Mouse (Mus musculus) lung, postnatal 0 days (tissue): ENCODE measurements around the gene a. TPM values are rescaled to one million over a fixed set of nuclear protein-coding genes. Genes with fewer than 3 reads are reported as not detected.

Experiments used
- ATAC-seq: fragments of 200-750 bp; cut with Nextera tagmentation; 2 replicates; pipeline ENCODE4 v1.8.0; 2017; ENCODE audit warnings: moderate library complexity
- DNase-seq: peaks from one replicate; pipeline ENCODE4 v3.0.0-alpha.2; 2016; ENCODE audit warnings: low spot score
- H3K27ac ChIP-seq: fragments of 300-500 bp; sonication (generic); 2 replicates; pipeline ENCODE4 v1.5.1; 2014; ENCODE audit warnings: antibody characterized with exemption, mild to moderate bottlenecking, low read length, mixed read lengths
- H3K27me3 ChIP-seq: fragments of 300-500 bp; sonication (generic); replicated peaks from 2 replicates; pipeline ENCODE4 v1.6.1; 2014; ENCODE audit warnings: low read length, mixed read lengths; ENCODE audit not compliant: insufficient read depth
- H3K36me3 ChIP-seq: fragments of 300-500 bp; sonication (generic); 2 replicates; pipeline ENCODE4 v1.6.1; 2014; ENCODE audit warnings: low read length, mixed read lengths; ENCODE audit not compliant: insufficient read depth
- H3K4me1 ChIP-seq: fragments of 300-500 bp; sonication (generic); 2 replicates; pipeline ENCODE4 v1.6.1; 2014; ENCODE audit warnings: antibody characterized with exemption, low read depth, low read length, mixed read lengths; ENCODE audit not compliant: insufficient read depth
- H3K4me2 ChIP-seq: fragments of 300-500 bp; sonication (generic); replicated peaks from 2 replicates; pipeline ENCODE4 v1.6.1; 2014; ENCODE audit warnings: low read depth, mild to moderate bottlenecking, low read length, moderate library complexity, mixed read lengths
- H3K4me3 ChIP-seq: fragments of 300-500 bp; sonication (generic); 2 replicates; pipeline ENCODE4 v1.5.1; 2014; ENCODE audit warnings: low read depth, low read length
- H3K9ac ChIP-seq: fragments of 300-500 bp; sonication (generic); replicated peaks from 2 replicates; pipeline ENCODE4 v1.6.1; 2014; ENCODE audit warnings: low read depth, mild to moderate bottlenecking
- H3K9me3 ChIP-seq: fragments of 300-500 bp; sonication (generic); 2 replicates; pipeline ENCODE4 v1.6.1; 2016; ENCODE audit warnings: low read length, mixed read lengths
- CTCF ChIP-seq: IDR thresholded peaks from 2 replicates; pipeline ENCODE4 v1.5.1; 2016; ENCODE audit warnings: antibody characterized with exemption, mild to moderate bottlenecking
- EP300 ChIP-seq: IDR thresholded peaks from 2 replicates; pipeline ENCODE4 v1.6.1; 2016; ENCODE audit warnings: antibody characterized with exemption, mild to moderate bottlenecking, control low read depth
- WGBS: fragments of 180-500 bp; shearing (Covaris S2); extraction: QIAGEN DNeasy Blood & Tissue Kit; methylation state at CpG from one replicate; pipeline ENCODE4 v1.1.7; 2014; 5-methylcytosine and 5-hydroxymethylcytosine counted together
- polyA plus RNA-seq: library from polyadenylated mRNA; unstranded; fragments of >200 nt; fragmentation: Nextera tagmentation; extraction: Ambion mirVana; gene quantifications from 2 replicates; pipeline ENCODE4 v1.2.1, GENCODE M21; 2015

Gene a
- polyA plus RNA-seq, 1 experiment from 2014 or later, result not detected

- H3K4me2 ChIP-seq, result no peak overlapping the region
- 57% methylated on average over 8 of the region's 8 CpGs for whole genome bisulfite sequencing
- peaks cover 3% of the 10 kb centered on the region; the same call in 1 of the 2 replicates for H3K4me1 ChIP-seq
- H3K36me3 ChIP-seq, result no peaks in the 10 kb centered on the region
- no peak overlapping the region for H3K4me3 ChIP-seq
- TF ChIP-seq CTCF (no peak), EP300 (no peak)
- no peak overlapping the region for H3K27ac ChIP-seq
- no peaks in the 10 kb centered on the region for H3K27me3 ChIP-seq
- no peaks in the 10 kb centered on the region for H3K9me3 ChIP-seq
- ATAC-seq (no peak), DNase-seq (no peak)
- H3K9ac ChIP-seq, result no peak overlapping the region
These were observed 39.3 kb upstream of the a start for GRCm38 (mm10) chr2:154751924-154752323.

- ATAC-seq (no peak), DNase-seq (no peak)
- H3K4me1 ChIP-seq, result peaks cover 3% of the 10 kb centered on the region; the same call in 1 of the 2 replicates
- no peak overlapping the region for H3K4me3 ChIP-seq
- H3K9me3 ChIP-seq, result no peaks in the 10 kb centered on the region
- no peaks in the 10 kb centered on the region for H3K27me3 ChIP-seq
- no peak overlapping the region for H3K9ac ChIP-seq
- H3K27ac ChIP-seq, result no peak overlapping the region
- WGBS, result 81% methylated on average over 2 of the region's 2 CpGs
- H3K36me3 ChIP-seq, result no peaks in the 10 kb centered on the region
- no peak overlapping the region for H3K4me2 ChIP-seq
- TF ChIP-seq CTCF (no peak), EP300 (no peak)
These were observed 37.1 kb upstream of the a start for GRCm38 (mm10) chr2:154754068-154754560.

DNA sequence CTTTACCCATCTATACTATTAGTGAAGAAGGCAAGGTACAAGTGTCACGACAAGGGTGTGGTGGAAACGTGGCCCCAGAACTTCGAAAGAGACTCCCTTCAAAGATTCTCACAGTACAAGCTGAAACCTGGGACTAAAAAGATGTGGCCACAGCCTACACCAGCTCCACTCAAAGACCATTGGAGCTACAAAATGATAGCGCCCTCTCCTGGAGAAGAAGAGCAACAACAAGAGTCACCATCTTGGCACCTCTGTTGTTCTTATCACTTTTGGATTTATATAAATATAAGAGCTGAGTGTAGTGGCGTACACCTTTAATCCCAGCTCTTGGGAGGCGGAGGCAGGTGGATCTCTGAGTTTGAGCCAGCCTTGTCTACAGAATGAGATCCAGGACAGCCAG, 35.4 kb upstream of the a start:
- H3K9ac ChIP-seq, result no peak overlapping the region
- 62% methylated on average over 6 of the region's 6 CpGs for WGBS
- no peaks in the 10 kb centered on the region for H3K27me3 ChIP-seq
- H3K9me3 ChIP-seq, result no peaks in the 10 kb centered on the region
- TF ChIP-seq EP300, result no peak
- TF ChIP-seq CTCF, result peak; percentile 62
- ATAC-seq (no peak), DNase-seq (peak; percentile 37)
- no peaks in the 10 kb centered on the region for H3K36me3 ChIP-seq
- H3K4me2 ChIP-seq, result no peak overlapping the region
- H3K27ac ChIP-seq, result no peak overlapping the region
- peaks cover 3% of the 10 kb centered on the region; the same call in 1 of the 2 replicates for H3K4me1 ChIP-seq
- no peak overlapping the region for H3K4me3 ChIP-seq

GRCm38 (mm10) chr2:154757691-154758090, 33.5 kb upstream of the a start:
- Histone ChIP-seq H3K27ac (no peak overlapping the region), H3K4me3 (no peak overlapping the region), H3K9me3 (no peaks in the 10 kb centered on the region), H3K9ac (no peak overlapping the region), H3K4me2 (no peak overlapping the region), H3K36me3 (no peaks in the 10 kb centered on the region), H3K27me3 (no peaks in the 10 kb centered on the region), H3K4me1 (no peaks in the 10 kb centered on the region)
- no peak for TF ChIP-seq EP300
- no peak for ATAC-seq
- 90% methylated on average over 5 of the region's 5 CpGs for WGBS
- DNase-seq, result no peak

DNA sequence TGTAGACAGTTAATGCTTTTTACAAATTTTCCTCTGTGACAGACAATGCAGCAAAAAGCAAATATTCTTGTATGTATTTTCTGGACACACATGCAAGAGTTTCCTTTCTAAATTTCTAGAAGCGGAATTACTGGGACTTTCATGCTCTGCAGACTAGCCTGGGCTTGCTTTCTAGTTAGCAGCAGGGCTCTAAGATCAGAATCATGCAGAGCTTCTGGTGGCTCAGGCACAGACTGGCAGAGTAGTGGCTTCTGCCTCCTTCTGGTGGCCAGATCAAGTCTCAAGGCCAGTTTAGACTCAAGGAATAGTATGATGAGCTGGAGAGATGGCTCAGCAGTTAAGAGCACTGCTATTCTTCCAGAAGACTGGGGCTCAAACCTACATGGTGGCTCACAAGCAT, 32.7 kb upstream of the a start:
- Histone ChIP-seq H3K9ac (no peak overlapping the region), H3K9me3 (no peaks in the 10 kb centered on the region), H3K27ac (no peak overlapping the region), H3K27me3 (no peaks in the 10 kb centered on the region), H3K4me2 (no peak overlapping the region), H3K36me3 (no peaks in the 10 kb centered on the region), H3K4me3 (no peak overlapping the region), H3K4me1 (no peaks in the 10 kb centered on the region)
- TF ChIP-seq CTCF (no peak), EP300 (no peak)
- DNase-seq (no peak), ATAC-seq (no peak)
- WGBS, result 84% methylated on average over 1 of the region's 1 CpGs

GRCm38 (mm10) chr2:154763226-154763625, 28.0 kb upstream of the a start:
- no peaks in the 10 kb centered on the region for H3K4me1 ChIP-seq
- 67% methylated on average over 3 of the region's 3 CpGs for WGBS
- H3K36me3 ChIP-seq, result no peaks in the 10 kb centered on the region
- H3K4me3 ChIP-seq, result no peak overlapping the region
- no peak overlapping the region for H3K9ac ChIP-seq
- ATAC-seq, result no peak
- no peak for TF ChIP-seq EP300
- TF ChIP-seq CTCF, result no peak
- DNase-seq, result no peak
- H3K27ac ChIP-seq, result no peak overlapping the region
- no peak overlapping the region for H3K4me2 ChIP-seq
- H3K27me3 ChIP-seq, result no peaks in the 10 kb centered on the region
- H3K9me3 ChIP-seq, result no peaks in the 10 kb centered on the region

DNA sequence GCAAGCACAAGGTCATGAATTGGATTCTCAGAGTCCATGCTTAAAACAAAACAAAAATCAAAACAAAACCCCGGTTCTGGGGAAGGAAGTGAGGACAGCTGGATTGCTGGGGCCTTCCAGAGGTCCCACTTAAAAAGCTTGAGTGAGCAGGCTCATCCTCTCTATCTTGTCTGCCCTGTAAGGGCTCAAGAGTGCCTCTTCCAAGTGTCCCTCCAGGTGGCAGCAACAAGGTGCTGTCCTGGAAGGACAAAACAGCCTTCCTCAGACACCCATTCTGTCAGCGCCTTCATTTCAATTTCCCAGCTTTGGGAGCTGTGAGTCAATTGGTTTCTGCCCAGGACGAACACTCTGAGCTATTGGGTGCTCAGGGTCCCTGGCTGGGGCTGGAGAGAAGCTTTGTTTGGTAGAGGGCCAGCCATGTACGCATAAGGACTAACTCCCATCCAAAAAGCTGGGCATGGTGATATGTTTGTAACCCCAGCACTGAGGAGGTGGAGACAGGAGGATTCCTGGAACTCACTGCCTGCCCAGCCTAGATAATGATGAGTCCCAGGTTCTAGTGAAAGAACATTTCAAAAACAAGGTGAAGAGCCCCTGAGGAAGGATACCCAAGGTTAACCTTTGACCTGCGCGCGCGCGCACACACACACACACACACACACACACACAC, 26.2 kb upstream of the a start:
- no peaks in the 10 kb centered on the region for H3K36me3 ChIP-seq
- H3K4me2 ChIP-seq, result no peak overlapping the region
- no peaks in the 10 kb centered on the region for H3K9me3 ChIP-seq
- H3K4me1 ChIP-seq, result no peaks in the 10 kb centered on the region
- peak; percentile 27 for ATAC-seq
- no peak overlapping the region for H3K4me3 ChIP-seq
- no peak overlapping the region for H3K9ac ChIP-seq
- TF ChIP-seq EP300 (no peak), CTCF (peak; percentile 36; the same call in 1 of the 2 replicates)
- peak; percentile 19 for DNase-seq
- WGBS, result 75% methylated on average over 9 of the region's 9 CpGs
- no peak overlapping the region for H3K27ac ChIP-seq
- no peaks in the 10 kb centered on the region for H3K27me3 ChIP-seq
